8 mouse cellular contexts compared by ENCODE assay signal in genomic region chr9:110071843-110072242, GRCm38 (mm10). TPM values are rescaled to one million over a fixed set of nuclear protein-coding genes. Genes with fewer than 3 reads are reported as not detected.
A peak's percentile ranks its signal among the peaks of the same experiment; 100 is the strongest.
DNase-seq lines count a peak whose midpoint lies in the region; ATAC-seq and TF ChIP-seq lines count a peak whose summit lies in the region.

No protein-coding gene starts in this region.

- DNase-seq in CD8-positive naive resting alpha-beta T cell, adult 2 months (ENCODE audit: low read depth in 2 of 2, low spot score in 2 of 2): peak; percentile 57 to 73
- DNase-seq in adrenal gland, adult 18-20 months (ENCODE audit: low spot score in 2 of 2): peak; percentile 77 to 81
- peak; percentile 44 for DNase-seq in gastrocnemius, postnatal 25 days
- DNase-seq in kidney, postnatal 25 days: peak; percentile 79 to 90
- DNase-seq in lung, adult 18-20 months: peak; percentile 49 to 66
- peak; percentile 95 for DNase-seq in thymus, postnatal 4 days

- 0 out of 2 replicates have a peak, but pooled peaks cover 3% of the 10 kb centered on the region for H3K4me1 ChIP-seq in cortical plate, adult 2 months (ENCODE audit: control insufficient read depth, insufficient read depth, low read length)

- peak; percentile 90 for TF ChIP-seq CTCF in cortical plate, adult 2 months (IDR thresholded peaks at IDR 0.05; ENCODE audit: extremely low read depth, insufficient read depth, low read length)

- H3K4me3 ChIP-seq in cortical plate, adult 2 months (ENCODE audit: insufficient read depth, low read length): no peak overlapping the region

- H3K27ac ChIP-seq in cortical plate, adult 2 months (ENCODE audit: insufficient read depth, low read length): no peak overlapping the region

- no peak for TF ChIP-seq POLR2A in cortical plate, adult 2 months (IDR thresholded peaks at IDR 0.05; ENCODE audit: extremely low read depth, insufficient read depth, low read length)

- peak; percentile 19; the same call in 1 of the 2 replicates for ATAC-seq in neutrophil, adult 5-6 weeks (ENCODE audit: extremely low read depth, insufficient number of reproducible peaks, low FRiP score, poor library complexity, severe bottlenecking)

RNA-seq across cellular contexts. Expression of gene Smarcc1, which starts 45.7 kb away (rescaled TPM):
- total RNA-seq in adrenal gland, adult 18-20 months (2021): 10 to 100 TPM; 39.4 to 52.7 TPM
- 30.7 and 31.9 TPM in 2 replicates for polyA plus RNA-seq in cortical plate, adult 2 months (2012; rRNA removed)
- total RNA-seq in gastrocnemius, postnatal 25 days (2021): 10 to 100 TPM; 19.5 to 19.6 TPM
- total RNA-seq in neutrophil, adult 5-6 weeks (2017): 33.5 and 35.1 TPM in 2 replicates

RNA-seq across cellular contexts. Expression of gene Dhx30, which starts 45.8 kb away (rescaled TPM):
- 100 to 1,000 TPM in 1 of 2 experiments, 10 to 100 TPM in 1; 95.9 to 107 TPM for total RNA-seq in adrenal gland, adult 18-20 months (2021)
- 144 and 166 TPM in 2 replicates for polyA plus RNA-seq in cortical plate, adult 2 months (2012; rRNA removed)
- total RNA-seq in gastrocnemius, postnatal 25 days (2021): 10 to 100 TPM; 28.7 to 29.9 TPM
- 45.9 and 54.4 TPM in 2 replicates for total RNA-seq in neutrophil, adult 5-6 weeks (2017)

Comparison
In these comparisons a context has a peak if more than half of its experiments do, and no peak if none do; other contexts are left out.
1. DNase-seq: peak in every context shown above with its lines; median percentile 95 in thymus, postnatal 4 days; 84 in kidney, postnatal 25 days; 79 in adrenal gland, adult 18-20 months; 65 in CD8-positive naive resting alpha-beta T cell, adult 2 months; 58 in lung, adult 18-20 months; 44 in gastrocnemius, postnatal 25 days.